Mouse (Mus musculus): ENCODE data around the gene Cops6.

The Cops6 gene

DNA sequence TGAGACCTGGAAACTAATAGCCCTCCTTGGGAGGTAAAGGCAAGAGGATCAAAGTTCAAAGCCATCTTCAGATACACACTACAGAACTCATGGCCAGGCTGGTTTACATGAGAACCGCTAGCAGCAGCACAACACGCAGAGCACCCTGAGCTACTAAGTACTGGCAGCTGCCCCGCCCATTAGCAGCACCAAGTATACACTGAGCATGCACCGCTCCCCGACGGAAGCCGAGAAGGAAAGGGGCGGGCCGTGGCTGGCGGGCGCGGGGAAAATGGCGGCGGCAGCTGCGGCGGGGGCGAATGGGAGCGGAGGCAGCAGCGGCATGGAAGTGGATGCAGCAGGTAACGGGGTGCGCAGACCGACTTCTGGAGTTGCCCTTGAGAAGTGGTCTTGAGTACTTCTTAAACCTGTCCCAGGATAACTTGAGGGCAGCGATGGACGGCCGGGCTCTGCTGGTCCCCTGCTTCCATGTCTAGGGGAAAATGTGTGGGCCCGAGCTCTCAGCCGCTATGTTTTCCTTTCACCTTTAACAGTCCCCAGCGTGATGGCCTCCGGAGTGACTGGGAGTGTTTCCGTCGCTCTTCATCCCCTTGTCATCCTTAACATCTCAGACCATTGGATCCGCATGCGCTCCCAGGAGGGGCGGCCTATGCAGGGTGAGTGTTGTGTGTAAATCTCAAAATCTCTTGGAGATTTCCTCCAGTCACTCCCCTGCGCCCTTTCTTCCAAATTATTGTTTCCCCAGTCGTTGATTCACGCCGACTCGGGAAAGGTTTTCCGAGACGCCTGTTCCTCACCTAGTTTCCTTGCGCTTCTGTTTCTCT is at the start of gene Cops6:
Gene Cops6 (plus strand): TSS at position 230 of the 824 bp plus-strand sequence.
- peak; percentile 99 for DNase-seq

DNA sequence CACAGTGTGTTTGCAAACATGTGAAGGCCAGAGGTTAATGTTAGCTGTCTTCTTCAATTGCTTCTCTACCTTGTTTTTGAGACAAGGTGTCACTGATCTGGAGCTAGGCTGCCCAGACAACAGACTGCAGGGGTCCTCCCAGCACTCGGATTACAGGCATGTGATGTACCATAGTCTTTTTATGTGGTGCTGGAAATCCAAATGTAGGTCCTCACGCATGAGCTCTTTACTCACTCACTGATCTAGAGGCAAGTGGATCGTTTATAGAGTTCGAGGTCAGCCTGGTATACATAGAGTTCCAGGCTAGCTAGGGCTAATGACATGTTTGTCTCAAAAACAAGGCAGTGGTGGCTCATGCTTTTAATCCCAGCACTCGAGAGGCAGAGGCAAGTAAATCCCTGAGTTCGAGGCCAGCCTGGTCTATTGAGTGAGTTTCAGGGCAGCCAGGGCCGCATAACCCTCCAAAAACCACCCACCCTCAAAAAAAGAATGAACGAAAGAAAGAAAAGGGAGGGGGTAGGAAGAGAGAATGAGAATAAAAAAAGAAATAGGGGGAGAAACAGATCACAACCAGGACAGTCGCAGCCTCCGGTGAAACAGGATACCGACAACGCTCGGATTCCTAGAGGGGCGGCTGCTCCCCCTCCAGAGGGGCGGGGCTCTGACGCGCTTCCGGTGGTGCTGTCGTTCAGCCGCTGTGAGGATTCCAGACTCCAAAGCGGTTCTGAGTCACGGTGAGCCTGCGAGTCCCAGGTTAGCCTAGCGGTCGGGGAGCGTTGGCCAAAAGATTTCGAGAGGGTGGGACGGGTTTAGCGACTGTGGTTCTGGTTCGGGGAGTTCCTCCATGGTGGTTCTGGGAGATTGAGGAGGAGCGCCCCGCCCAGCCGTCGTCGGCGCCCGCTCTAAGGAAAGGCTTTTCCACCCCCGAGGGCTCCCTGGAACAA is 44.3 kb upstream of the Cops6 start, which contains the start of gene Zscan21:
Gene Zscan21 (plus strand): TSS at position 649 of the 944 bp plus-strand sequence.
- DNase-seq: peak; percentile 99

DNA sequence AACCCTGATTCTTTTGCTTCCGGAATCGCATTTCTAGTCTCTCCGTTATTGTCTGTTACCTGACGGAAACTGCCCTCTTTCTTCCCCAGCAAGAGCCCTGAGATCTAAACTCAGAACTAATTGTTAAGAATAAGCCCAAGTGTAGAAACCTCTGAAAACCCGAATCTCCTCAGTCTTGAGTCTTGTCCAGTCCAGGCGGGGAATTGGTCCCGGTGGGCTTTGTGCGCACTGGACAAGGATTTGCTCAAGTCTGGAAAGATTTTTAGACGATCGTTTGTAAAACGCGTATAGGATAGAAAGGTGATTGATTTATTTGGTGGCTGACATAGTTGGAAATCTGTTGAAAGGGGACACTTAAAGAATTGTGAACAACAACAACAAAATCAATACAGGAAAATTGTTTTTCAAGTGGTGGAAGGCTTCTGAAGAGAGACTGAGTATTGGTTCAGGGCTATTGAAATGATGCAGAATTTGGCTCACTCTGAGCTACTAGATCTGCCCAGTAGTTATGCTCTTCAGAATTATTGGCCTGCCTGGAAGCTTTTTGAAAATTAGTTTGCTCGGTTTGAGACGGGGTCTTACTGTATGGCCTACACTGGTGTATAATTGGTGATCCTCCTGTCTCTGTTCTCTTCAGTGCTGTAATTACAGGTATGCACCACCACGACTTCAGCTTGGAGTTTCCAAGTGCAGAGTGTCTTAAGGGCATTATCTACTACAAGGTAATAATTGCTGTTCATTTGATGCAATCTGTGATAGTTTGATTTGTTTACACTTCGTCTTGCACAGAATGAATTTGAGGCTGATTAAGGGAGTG is 43.5 kb upstream of the Cops6 start:
- no peak for DNase-seq

DNA sequence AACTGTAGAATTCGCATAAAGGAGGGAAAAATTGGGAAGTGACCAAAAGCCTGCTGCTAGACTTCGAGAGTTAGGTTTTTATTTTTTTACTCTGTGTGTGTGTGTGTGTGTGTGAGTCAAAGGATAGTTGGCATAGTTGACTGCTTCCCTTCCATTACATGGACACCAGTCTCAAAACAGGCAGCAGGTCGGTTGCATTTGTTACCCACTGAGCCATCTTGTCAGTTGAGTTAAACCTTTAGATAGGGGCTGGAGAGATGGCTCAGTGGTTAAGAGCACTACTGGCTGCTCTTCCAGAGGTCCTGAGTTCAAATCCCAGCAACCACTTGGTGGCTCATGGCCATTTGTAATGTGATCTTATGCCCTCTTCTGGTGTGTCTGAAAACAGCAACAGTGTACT is 42.8 kb upstream of the Cops6 start:
- no peak for DNase-seq

DNA sequence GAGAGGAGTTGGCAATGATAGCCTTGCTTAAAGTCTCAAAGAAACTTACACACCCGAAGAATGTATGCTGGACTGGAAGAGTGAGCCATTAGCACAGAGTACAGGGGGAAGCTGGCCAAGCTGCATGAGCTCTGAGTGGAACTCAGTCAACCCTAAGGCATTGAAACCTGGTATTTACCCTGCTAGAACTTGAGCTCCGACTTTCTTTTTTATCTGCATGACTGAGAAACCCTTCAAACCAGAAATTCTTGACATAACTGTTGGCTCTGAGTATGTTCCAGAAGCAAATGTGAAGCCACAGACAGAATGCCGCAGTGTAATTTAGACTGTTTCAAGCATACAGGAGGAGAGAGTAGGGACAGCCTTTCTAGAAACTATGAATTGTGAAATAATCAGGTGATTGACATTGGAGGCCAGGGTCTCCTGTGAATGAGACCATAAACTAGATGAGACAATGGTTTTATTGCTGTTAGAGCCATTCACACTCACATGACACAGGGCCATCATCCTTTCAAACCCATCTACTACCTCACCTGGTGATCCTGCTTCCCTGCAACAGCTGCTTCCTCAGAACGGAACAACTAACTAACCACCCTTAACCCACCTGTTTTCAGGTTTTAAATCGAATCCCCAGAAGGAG is 28.3 kb upstream of the Cops6 start:
- no peak for DNase-seq

DNA sequence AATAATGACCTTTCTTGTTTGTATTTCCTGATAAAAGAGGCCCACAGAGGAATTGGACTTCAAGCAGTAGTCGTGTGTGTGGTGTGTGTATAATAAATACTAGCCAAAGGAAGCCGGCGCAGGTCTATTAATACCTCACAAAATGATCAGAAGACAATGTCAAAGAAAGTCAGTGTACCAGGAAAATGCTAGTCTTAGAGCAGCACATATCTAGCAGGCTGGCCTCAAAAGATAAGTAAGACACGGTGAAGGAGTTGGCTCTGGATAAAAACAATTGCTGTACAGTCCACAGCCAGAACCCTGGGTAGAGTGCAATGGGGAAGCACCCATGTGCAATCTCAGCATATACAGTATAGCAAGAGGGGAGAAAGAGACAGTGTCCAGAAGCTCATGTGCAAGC is 23.6 kb upstream of the Cops6 start:
- DNase-seq: no peak

DNA sequence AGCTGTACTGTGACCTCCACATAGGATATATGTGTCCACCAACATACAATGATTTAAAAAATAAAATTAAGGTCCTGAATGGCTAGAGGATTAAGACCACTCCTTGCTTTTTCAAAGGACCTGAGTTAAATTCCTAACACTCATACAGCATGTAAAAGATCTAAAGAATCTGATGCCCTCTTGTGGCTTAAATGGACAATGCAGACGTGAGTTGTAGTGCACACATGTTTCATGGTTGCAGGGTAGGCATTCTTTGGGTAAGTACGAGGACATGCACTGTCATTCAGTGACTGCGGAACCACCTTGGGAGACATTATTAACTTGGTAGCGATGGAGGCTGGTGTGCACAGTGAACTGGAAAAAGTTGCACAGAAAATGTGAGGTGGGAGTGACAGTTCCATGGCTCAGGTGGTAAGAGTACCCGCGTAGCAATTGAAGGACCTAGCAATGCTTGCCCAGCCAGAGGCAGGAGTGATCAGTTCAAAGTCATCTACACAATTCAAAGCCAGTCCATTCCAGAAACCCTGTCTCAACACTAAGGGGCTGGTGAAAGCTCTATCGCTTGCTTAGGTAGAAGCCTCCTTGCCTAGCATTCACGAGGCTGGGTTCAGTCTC is 22.8 kb upstream of the Cops6 start:
- no peak for DNase-seq

DNA sequence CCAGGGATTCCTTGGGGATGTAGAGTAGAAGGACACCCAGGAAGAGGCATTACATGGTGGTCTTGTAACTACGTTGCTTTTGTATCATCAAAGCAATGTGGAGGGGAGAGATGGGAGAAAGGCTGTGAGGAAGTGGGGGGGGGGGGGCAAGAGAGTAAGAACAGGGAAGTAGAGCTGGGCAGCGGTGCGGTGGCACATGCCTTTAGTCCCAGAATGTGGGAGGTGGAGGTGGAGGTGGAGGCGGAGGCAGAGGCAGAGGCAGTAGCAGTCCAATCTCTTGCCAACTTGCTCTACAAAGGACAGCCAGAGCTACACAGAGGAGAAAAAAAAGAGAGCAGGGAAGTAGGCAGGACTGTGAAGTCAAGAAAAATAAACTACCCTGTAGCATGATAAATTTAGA is 22.3 kb upstream of the Cops6 start:
- no peak for DNase-seq

DNA sequence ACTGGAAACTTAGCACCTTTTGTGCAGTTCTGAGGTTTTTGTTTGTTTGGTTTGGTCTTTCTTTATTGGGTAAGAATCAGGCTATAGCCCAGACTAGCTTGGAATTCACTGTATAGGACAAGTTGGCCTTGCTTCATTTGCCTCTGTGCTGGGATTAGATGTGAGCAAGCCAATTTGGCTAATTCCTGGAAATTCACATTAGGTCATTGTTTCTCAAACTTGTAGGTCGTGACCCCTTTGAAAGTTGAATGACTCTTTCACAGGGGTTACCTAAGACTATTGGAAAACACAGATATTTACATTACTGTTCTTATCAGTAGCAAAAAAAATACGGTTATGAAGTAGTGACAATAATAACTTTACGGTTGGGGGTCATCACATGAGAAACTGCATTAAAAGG is 6.5 kb upstream of the Cops6 start:
- DNase-seq: no peak

DNA sequence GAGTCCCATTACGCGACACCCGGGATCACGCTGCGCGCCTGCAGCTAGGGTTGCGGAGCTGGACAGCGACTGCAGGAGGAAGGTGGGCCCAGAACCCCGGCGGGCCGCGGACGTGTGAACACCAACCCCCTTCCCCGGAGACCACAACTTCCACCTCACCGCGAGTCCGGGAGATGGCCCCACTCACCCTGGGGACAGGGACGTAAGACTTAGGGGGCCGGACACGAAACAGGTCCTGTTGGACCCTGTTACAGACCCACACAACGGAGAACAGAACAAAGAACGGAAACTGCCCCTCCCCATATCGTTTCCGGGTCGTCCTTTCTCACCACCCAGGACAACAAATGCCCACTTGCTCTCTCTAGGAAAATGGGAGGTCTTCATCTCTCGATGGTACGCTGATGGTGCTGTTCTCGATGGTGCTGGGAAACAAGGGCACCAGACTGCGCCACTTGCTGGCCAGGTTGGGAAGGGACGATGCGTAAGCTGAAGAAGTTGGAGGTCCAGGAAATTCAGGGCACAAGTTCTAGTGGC is 5.4 kb upstream of the Cops6 start, which contains the start of gene Zfp113:
Gene Zfp113 (minus strand): TSS at position 302 of the 534 bp plus-strand sequence.
- peak; percentile 99 for DNase-seq

DNA sequence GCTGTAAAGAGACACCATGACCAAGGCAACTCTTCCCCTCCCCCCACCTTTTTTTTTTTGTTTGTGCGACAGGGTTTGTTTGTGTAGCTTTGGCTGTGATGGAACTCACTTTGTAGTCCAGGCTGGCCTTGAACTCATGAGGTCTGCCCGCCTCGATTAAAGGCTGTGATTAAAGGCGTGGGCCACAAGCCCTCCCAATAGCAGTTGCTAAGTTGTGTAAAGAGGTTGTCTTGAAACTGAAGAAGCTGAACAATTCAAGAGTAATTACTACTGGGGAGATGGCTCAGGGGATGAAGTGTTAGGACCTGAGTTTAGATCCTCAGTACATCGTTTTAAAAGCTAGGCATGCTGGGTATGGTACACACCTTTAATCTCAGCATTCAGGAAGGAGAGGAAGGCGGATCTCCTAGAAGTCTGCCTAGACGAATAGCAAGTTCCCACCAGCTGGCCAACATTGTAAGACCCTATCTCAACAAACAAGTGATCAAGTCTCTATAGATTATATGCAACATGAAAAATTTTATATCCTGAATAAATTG is 578 bp upstream of the Cops6 start:
- DNase-seq: peak; percentile 85

DNA sequence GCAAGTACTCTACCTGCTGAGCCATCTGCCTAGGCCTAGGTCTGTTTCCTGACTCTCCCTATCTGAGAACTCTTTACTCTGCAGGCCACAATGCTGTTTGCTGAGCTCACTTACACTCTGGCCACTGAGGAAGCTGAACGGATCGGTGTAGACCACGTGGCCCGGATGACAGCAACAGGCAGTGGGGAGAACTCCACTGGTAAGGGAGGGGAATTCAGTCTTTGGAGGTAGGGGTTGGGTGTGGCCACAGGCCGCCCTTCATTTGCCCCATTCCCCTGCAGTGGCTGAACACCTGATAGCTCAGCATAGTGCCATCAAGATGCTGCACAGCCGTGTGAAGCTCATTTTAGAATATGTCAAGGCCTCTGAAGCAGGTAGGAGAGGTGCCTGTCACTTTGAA is 2.2 kb downstream of the Cops6 start:
- peak; percentile 84 for DNase-seq

DNA sequence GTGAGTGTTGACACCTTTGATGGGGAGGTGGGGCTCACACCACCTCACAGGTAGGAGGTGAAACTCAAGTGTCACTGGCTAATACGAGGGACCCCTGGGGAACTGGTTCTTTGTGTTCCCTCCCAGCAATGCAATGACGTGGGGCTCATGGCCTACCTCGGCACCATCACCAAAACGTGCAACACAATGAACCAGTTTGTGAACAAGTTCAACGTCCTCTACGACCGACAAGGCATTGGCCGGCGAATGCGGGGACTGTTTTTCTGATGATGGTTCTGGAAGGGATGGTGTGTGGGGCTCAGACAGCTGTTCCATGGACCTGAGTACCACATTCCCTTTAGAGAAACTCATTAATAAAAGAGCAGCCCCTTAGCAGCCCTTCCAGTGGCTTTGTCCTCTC is 2.7 kb downstream of the Cops6 start:
- DNase-seq: peak; percentile 79

DNA sequence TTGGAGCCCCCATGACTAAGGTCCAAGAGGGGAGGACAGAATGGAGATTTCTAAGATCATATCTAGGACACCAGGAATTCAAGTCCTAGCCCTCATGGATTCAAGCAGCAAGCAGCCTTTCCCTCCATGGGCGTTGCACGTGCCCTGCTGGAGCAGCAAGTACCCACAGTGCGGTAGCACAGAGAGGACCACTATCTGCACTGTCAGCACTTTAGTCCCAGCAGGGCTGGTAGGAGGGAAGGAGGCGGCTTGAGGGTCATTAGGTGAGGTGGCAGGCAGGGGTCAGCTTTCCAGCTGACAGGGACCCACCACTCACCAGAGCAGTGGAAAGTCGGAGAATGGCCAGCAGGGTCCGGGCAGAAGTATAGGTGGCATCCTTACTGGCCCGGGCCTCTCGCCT is 4.7 kb downstream of the Cops6 start:
- DNase-seq: no peak

DNA sequence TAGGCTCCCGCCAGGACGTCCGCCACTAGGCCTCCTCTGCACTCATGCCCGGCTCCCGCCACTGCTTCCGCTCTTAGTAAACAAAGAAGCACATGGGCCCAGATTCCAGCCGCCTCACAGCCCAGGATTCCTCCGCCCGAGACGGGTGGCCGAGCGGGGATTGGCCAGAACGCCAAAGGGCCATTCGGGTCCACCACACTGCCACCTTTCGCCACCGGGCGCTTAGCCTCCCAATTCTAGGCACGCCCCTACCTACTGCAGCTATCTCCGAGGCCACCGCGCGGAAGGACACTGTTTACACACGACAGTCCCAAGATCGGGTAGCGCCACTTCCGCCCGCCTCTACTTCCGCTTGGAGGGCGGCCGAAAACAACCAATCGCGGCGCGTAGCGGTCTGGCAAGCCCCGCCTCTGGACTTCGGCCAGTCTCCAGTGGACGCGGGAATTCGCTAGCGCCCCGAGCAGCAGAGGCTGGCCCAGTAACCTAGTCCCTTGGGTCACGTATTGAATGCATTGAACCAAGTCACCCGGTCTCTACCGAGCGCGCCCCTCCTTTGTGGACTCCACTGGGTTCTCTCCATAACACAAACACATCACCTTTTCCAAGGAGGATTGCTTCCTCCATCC is 10.2 kb downstream of the Cops6 start:
- peak; percentile 100 for DNase-seq

DNA sequence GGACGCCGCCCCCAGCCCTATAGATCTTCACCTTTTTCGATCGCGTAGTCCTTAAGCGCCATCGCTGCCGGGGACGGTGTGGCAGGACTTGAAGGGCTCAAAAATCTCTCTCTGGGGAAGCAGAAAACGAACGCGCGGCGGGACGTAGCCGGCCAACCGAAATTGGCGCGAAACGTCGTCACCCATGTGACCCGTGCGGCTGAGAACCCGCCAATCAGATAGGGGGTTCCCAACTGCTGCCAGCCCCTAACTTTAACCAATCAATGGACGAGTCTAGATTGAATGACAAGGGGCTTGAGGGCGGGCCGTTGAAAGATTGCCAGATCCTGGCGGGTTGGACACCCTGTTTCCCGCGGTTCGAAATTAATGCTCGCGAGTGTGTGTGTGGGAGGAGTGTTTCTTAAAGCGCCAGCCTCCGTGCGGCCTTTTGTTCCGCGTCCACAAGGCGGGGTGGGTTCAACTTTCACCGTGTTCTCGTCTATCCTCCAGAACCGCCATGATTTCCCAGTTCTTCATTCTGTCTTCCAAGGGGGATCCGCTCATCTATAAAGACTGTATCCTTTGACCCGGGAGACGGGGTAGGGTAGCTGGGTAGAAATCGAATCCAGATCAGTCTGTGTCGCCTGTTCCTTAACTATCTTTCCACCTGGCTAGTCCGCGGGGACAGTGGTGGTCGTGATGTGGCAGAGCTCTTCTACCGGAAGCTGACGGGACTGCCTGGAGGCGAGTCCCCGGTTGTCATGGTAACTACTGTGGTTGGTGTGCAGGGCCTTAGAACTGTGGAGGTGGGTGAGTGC is 11.0 kb downstream of the Cops6 start, which contains the start of the genes Ap4m1 and Mcm7:
Gene Ap4m1 (plus strand): TSS at position 308 of the 797 bp plus-strand sequence.
Gene Mcm7 (minus strand): TSS at position 728 of the 797 bp plus-strand sequence.
- DNase-seq: peak; percentile 100

DNA sequence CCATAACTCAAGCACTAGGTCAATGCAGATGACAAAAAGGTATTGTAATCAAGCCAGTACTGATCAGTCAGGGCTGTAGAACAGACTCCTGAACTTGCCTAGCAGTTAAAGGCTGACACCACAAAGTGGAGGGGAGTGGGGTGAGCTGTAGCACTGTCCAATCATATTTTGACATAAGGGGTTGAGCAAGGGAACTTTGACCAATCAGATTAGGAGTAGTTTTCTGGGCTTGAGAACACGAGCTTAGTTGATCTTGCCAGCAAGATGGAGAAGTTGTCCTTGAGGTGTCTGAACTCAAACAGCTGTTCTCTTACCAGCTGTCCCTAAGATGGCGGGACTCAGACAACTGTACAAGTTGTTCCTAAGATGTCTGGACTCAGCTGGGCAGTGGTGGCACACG is 12.3 kb downstream of the Cops6 start:
- no peak for DNase-seq

DNA sequence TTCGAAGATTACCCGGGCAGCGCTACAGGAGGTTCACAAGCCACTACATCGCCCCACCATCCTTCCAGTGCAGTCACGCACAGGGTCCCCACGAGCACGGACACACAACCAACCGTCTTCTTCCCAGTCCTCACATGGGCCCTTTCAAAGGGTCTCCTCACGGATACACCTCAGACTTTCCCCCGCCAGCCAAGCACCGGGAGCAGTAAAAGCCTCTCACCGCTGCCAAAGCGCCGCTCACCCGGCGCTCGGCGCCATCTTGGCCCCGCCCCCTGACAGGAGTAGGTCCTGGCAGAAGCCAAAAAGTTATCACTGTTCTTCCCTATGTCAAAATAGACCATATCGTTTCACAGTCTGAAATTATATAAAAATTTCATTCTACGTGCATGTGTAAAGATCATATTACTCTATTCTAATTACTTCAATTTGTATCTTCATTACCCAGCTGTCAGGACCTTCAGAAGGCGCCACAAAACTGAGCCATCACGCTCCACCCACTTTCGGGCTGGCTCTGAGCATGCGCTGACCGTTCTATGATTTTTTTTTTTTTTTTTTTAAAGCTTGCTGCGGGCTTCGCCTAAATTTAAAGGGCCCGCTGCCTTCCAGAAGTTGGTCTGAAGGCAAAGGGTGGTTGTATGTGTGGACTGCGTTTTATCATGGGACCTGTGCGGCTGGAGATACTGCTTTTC is 26.2 kb downstream of the Cops6 start, which contains the start of the genes Taf6 and Cnpy4:
Gene Taf6 (minus strand): TSS at position 502 of the 689 bp plus-strand sequence.
Gene Cnpy4 (plus strand): TSS at position 536 of the 689 bp plus-strand sequence.
- peak; percentile 99 for DNase-seq

Data from heart, adult 11 months (tissue).